Mouse (Mus musculus): ENCODE results near the gene AI467606.

DNA sequence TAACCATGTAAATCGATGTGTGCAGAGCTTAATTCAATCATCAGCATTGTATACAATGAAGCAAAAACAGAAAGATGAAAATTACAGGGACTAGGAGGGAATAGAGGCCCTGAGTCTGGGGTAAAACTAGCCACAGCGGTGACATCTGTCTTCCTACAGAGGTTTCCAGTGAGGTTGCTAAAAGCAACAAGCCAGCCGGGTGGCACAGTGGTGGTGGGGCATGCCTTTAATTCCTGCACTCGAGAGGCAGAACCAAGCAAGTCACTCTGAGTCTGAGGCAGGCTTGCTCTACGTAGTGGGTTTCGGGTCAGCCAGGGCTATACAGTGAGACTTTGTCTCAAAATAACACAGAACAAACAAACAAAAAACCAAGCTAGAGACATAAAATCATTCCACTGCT, 11.0 kb downstream of the AI467606 start:
- no peak for TF ChIP-seq POLR2A (IDR thresholded peaks at IDR 0.05; ENCODE audit: extremely low read depth, insufficient read depth, low read length)
- no peak for TF ChIP-seq CTCF (IDR thresholded peaks at IDR 0.05; ENCODE audit: extremely low read depth, insufficient read depth, low read length)

Data from cortical plate, adult 2 months (tissue).